Mouse (Mus musculus) lung, postnatal 0 days (tissue): ENCODE data around the gene Pi4ka. TPM values are rescaled to one million over a fixed set of nuclear protein-coding genes. Genes with fewer than 3 reads are reported as not detected.

Experiments
- ATAC-seq: fragments of 200-750 bp; cut with Nextera tagmentation; 2 replicates; pipeline ENCODE4 v1.8.0; 2017; ENCODE audit warnings: moderate library complexity
- DNase-seq: peaks from one replicate; pipeline ENCODE4 v3.0.0-alpha.2; 2016; ENCODE audit warnings: low spot score
- H3K27ac ChIP-seq: fragments of 300-500 bp; sonication (generic); 2 replicates; pipeline ENCODE4 v1.5.1; 2014; ENCODE audit warnings: antibody characterized with exemption, mild to moderate bottlenecking, low read length, mixed read lengths
- H3K27me3 ChIP-seq: fragments of 300-500 bp; sonication (generic); replicated peaks from 2 replicates; pipeline ENCODE4 v1.6.1; 2014; ENCODE audit warnings: low read length, mixed read lengths; ENCODE audit not compliant: insufficient read depth
- H3K36me3 ChIP-seq: fragments of 300-500 bp; sonication (generic); 2 replicates; pipeline ENCODE4 v1.6.1; 2014; ENCODE audit warnings: low read length, mixed read lengths; ENCODE audit not compliant: insufficient read depth
- H3K4me1 ChIP-seq: fragments of 300-500 bp; sonication (generic); 2 replicates; pipeline ENCODE4 v1.6.1; 2014; ENCODE audit warnings: antibody characterized with exemption, low read depth, low read length, mixed read lengths; ENCODE audit not compliant: insufficient read depth
- H3K4me2 ChIP-seq: fragments of 300-500 bp; sonication (generic); replicated peaks from 2 replicates; pipeline ENCODE4 v1.6.1; 2014; ENCODE audit warnings: low read depth, mild to moderate bottlenecking, low read length, moderate library complexity, mixed read lengths
- H3K4me3 ChIP-seq: fragments of 300-500 bp; sonication (generic); 2 replicates; pipeline ENCODE4 v1.5.1; 2014; ENCODE audit warnings: low read depth, low read length
- H3K9ac ChIP-seq: fragments of 300-500 bp; sonication (generic); replicated peaks from 2 replicates; pipeline ENCODE4 v1.6.1; 2014; ENCODE audit warnings: low read depth, mild to moderate bottlenecking
- H3K9me3 ChIP-seq: fragments of 300-500 bp; sonication (generic); 2 replicates; pipeline ENCODE4 v1.6.1; 2016; ENCODE audit warnings: low read length, mixed read lengths
- CTCF ChIP-seq: IDR thresholded peaks from 2 replicates; pipeline ENCODE4 v1.5.1; 2016; ENCODE audit warnings: antibody characterized with exemption, mild to moderate bottlenecking
- EP300 ChIP-seq: IDR thresholded peaks from 2 replicates; pipeline ENCODE4 v1.6.1; 2016; ENCODE audit warnings: antibody characterized with exemption, mild to moderate bottlenecking, control low read depth
- WGBS: fragments of 180-500 bp; shearing (Covaris S2); extraction: QIAGEN DNeasy Blood & Tissue Kit; methylation state at CpG from one replicate; pipeline ENCODE4 v1.1.7; 2014; 5-methylcytosine and 5-hydroxymethylcytosine counted together
- polyA plus RNA-seq: library from polyadenylated mRNA; unstranded; fragments of >200 nt; fragmentation: Nextera tagmentation; extraction: Ambion mirVana; gene quantifications from 2 replicates; pipeline ENCODE4 v1.2.1, GENCODE M21; 2015

Gene Pi4ka
- polyA plus RNA-seq, 1 experiment from 2014 or later: 14.2 TPM

DNA sequence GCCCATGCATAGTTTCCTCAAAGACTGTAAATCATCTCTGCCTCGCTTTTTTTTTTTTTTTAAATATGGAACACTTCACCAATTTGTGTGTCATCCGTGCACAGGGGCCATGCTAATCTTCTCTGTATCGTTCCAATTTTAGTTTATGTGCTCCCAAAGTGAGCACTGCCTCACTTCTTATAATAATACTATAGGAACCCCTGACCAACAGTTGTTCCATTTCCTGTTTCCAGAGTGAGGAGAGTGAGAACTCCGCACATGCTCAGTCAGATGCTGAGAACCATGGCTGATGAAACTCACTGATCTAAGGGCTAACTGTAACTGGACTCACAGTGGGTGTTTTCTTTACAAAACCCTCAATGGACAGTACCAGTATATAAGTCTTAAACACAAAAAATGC, 64.3 kb downstream of the Pi4ka start:
- no peak overlapping the region for H3K9ac ChIP-seq
- WGBS: 83% methylated on average over 4 of the region's 4 CpGs
- ATAC-seq (no peak), DNase-seq (no peak)
- H3K4me2 ChIP-seq: no peak overlapping the region
- H3K9me3 ChIP-seq: no peaks in the 10 kb centered on the region
- TF ChIP-seq CTCF: no peak
- TF ChIP-seq EP300: no peak
- H3K4me1 ChIP-seq: no peaks in the 10 kb centered on the region
- no peaks in the 10 kb centered on the region for H3K27me3 ChIP-seq
- H3K36me3 ChIP-seq: peaks cover 6% of the 10 kb centered on the region; the same call in 1 of the 2 replicates
- H3K27ac ChIP-seq: no peak overlapping the region
- no peak overlapping the region for H3K4me3 ChIP-seq

DNA sequence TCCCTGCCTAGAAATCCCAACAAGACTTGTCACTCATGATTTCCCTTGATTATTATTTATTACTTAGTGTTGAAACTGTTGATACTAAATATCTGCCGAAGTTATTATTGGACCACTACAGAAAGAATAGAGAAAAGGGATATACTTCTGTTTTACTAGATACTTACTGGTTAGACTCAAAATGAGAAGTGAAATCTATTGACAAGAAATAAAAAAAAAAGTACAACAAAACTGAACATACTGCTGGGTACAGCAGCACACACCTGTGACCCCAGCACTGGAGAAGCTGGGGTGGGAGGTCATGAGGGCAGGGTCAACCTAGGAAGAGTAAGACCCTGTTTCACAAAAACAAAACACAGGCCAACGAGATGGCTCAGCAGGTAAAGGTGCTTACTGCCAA, 65.4 kb downstream of the Pi4ka start:
- no peak for ATAC-seq
- Histone ChIP-seq H3K27me3 (no peaks in the 10 kb centered on the region), H3K4me1 (no peaks in the 10 kb centered on the region), H3K9ac (no peak overlapping the region), H3K4me3 (no peak overlapping the region), H3K36me3 (peaks cover 4% of the 10 kb centered on the region; the same call in 1 of the 2 replicates), H3K9me3 (no peaks in the 10 kb centered on the region), H3K27ac (no peak overlapping the region), H3K4me2 (no peak overlapping the region)
- TF ChIP-seq EP300 (no peak), CTCF (no peak)
- 94% methylated on average over 2 of the region's 2 CpGs for WGBS
- DNase-seq: no peak

DNA sequence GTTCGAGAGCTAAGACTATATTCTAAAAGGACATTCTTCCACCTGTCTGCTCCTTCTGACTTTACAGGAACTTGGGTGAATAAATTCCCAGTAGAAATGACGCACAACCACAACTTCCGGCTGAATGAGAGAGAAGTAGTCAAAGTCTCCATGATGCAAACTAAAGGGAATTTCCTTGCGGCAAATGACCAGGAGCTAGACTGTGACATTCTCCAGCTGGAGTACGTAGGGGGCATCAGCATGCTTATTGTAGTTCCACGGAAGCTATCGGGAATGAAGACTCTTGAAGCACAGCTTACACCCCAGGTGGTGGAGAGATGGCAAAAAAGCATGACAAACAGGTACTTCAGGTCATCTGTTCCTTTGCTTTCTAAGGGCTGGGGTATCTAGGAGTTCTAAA, 66.4 kb downstream of the Pi4ka start:
- ATAC-seq (no peak), DNase-seq (no peak)
- H3K4me2 ChIP-seq: no peak overlapping the region
- no peaks in the 10 kb centered on the region for H3K4me1 ChIP-seq
- H3K9me3 ChIP-seq: no peaks in the 10 kb centered on the region
- no peak overlapping the region for H3K9ac ChIP-seq
- H3K36me3 ChIP-seq: peaks cover 4% of the 10 kb centered on the region; the same call in 1 of the 2 replicates
- H3K27me3 ChIP-seq: no peaks in the 10 kb centered on the region
- H3K4me3 ChIP-seq: no peak overlapping the region
- H3K27ac ChIP-seq: no peak overlapping the region
- TF ChIP-seq CTCF (no peak), EP300 (no peak)
- 85% methylated on average over 7 of the region's 7 CpGs for WGBS

DNA sequence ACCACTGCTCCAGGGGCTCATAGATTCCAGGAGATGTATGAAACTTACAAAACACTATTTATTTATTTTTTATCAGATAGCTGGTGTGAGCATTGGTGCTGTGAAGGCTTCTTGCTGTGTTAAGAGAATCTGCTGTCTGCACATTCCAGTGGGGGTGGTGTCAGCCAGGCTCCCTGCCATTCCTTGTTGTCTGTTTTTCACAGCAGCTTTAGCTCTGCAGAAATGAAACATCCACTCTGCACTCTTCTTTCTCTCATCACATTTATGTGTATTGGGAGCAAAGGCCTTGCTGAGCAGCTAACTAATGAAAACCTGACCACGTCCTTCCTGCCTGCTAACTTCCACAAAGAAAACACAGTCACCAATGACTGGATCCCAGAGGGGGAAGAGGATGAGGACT, 70.0 kb downstream of the Pi4ka start:
- H3K4me2 ChIP-seq: no peak overlapping the region
- WGBS: 62% methylated on average over 1 of the region's 1 CpGs
- DNase-seq (no peak), ATAC-seq (no peak)
- H3K9me3 ChIP-seq: no peaks in the 10 kb centered on the region
- H3K4me3 ChIP-seq: no peak overlapping the region
- TF ChIP-seq EP300 (no peak), CTCF (no peak)
- H3K9ac ChIP-seq: no peak overlapping the region
- no peak overlapping the region for H3K27ac ChIP-seq
- no peaks in the 10 kb centered on the region for H3K27me3 ChIP-seq
- peaks cover 4% of the 10 kb centered on the region; the same call in 1 of the 2 replicates for H3K36me3 ChIP-seq
- no peaks in the 10 kb centered on the region for H3K4me1 ChIP-seq

DNA sequence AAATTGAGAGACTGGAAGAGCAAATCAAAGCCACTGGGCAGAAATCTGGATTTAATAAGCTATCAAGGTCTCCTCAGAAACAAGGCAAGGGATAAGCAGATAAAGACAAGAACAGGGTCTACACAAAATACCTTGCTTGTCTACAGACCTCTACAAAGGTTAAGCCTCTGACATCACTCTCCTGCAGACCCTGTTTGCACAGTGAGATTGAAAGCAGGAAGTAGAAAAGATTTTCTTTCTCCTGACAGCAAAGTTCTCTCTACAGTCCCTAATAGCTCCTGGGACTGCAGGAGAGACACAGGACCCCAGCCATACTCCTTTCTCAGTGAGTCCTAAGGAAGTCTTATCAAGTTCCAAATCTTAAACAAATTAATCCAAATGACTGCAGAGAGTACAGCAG, 71.5 kb downstream of the Pi4ka start:
- peaks cover 1% of the 10 kb centered on the region; the same call in 1 of the 2 replicates for H3K36me3 ChIP-seq
- no peaks in the 10 kb centered on the region for H3K4me1 ChIP-seq
- no peaks in the 10 kb centered on the region for H3K27me3 ChIP-seq
- no peak overlapping the region for H3K27ac ChIP-seq
- no peak overlapping the region for H3K4me3 ChIP-seq
- ATAC-seq: no peak
- TF ChIP-seq EP300 (no peak), CTCF (no peak)
- H3K4me2 ChIP-seq: no peak overlapping the region
- no peak overlapping the region for H3K9ac ChIP-seq
- H3K9me3 ChIP-seq: no peaks in the 10 kb centered on the region
- no peak for DNase-seq

GRCm38 (mm10) chr16:17331855-17332254, 74.3 kb downstream of the Pi4ka start:
- Histone ChIP-seq H3K36me3 (no peaks in the 10 kb centered on the region), H3K9ac (no peak overlapping the region), H3K27me3 (no peaks in the 10 kb centered on the region), H3K4me2 (no peak overlapping the region), H3K9me3 (no peaks in the 10 kb centered on the region), H3K4me1 (no peaks in the 10 kb centered on the region), H3K4me3 (no peak overlapping the region), H3K27ac (no peak overlapping the region)
- no peak for ATAC-seq
- TF ChIP-seq CTCF: no peak
- TF ChIP-seq EP300: no peak
- no peak for DNase-seq
- WGBS: 89% methylated on average over 5 of the region's 5 CpGs

DNA sequence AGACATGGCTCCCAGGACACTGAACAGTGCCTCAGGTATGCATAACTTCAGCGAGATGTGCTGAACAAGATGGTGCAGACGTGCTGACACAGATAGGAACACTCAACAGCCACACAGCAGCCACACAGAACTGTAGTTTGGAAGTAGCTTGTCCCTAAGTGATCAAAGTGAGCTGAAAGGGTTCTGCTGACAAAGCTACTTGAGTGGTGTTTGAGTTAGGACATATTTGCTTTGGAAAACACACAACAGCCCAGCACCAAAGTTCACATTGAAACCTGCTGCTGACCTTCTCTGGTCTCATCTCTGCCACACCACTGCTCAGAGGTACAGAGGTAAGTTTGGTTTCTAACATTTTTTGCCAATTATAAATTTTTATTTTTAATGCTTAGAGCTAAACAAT, 75.0 kb downstream of the Pi4ka start, which contains the start of gene Serpind1:
TSS of gene Serpind1 (plus strand) at position 256 of the 400 bp plus-strand sequence.
- ATAC-seq (no peak), DNase-seq (no peak)
- Histone ChIP-seq H3K4me3 (no peak within 1 kb of the TSS), H3K27me3 (no peaks in the 10 kb centered on the region), H3K9me3 (no peaks in the 10 kb centered on the region), H3K4me2 (no peak within 1 kb of the TSS), H3K4me1 (no peaks in the 10 kb centered on the region), H3K9ac (no peak within 1 kb of the TSS), H3K36me3 (no peaks in the 10 kb centered on the region), H3K27ac (no peak within 1 kb of the TSS)
- WGBS: 31% methylated on average over 2 of the region's 2 CpGs
- TF ChIP-seq CTCF (no peak), EP300 (no peak)
